Mouse (Mus musculus) CH12.LX (cell line): ENCODE measurements around the gene Osbpl3. TPM values are rescaled to one million over a fixed set of nuclear protein-coding genes. Genes with fewer than 3 reads are reported as not detected.

Source experiments
- DNase-seq: peaks from one replicate; pipeline ENCODE4 v3.0.0-alpha.2; 2013; ENCODE audit errors: extremely low read depth
- H3K27ac ChIP-seq: 2 replicates; pipeline ENCODE4 v1.5.1; 2012; ENCODE audit warnings: low read depth, mild to moderate bottlenecking, control low read depth, moderate library complexity; ENCODE audit not compliant: insufficient read depth
- H3K27me3 ChIP-seq: replicated peaks from 2 replicates; pipeline ENCODE3; 2012; ENCODE audit warnings: inconsistent platforms
- H3K36me3 ChIP-seq, 2 experiments: replicated peaks in 1 of 2; 2 replicates each; pipeline versions ENCODE3 to v1.6.1; 2012; ENCODE audit warnings: inconsistent platforms in 1 of 2, low read length in 1 of 2, mild to moderate bottlenecking in 1 of 2, mixed read lengths in 1 of 2, moderate library complexity in 1 of 2; ENCODE audit not compliant: control insufficient read depth in 1 of 2, insufficient read depth in 1 of 2
- H3K4me1 ChIP-seq, 2 experiments: 2 replicates each; pipeline ENCODE4 v1.6.1; 2012; ENCODE audit warnings: inconsistent platforms in 1 of 2, moderate library complexity in 1 of 2; ENCODE audit not compliant: insufficient read depth in 2 of 2, control insufficient read depth in 1 of 2
- H3K4me2 ChIP-seq: 2 replicates; pipeline ENCODE4 v1.6.1; 2012; ENCODE audit warnings: low read depth, mild to moderate bottlenecking, control low read depth; ENCODE audit not compliant: poor library complexity, insufficient read depth, severe bottlenecking
- H3K4me3 ChIP-seq, 3 experiments: fragments of 150-350 bp in 1 of 3; sonication (generic) in 1 of 3; replicated peaks in 1 of 3; 2 replicates each; pipeline versions ENCODE3 to v1.5.1; 2011 to 2012; ENCODE audit warnings: low read depth in 2 of 3, low read length in 2 of 3, mild to moderate bottlenecking in 2 of 3, moderate library complexity in 2 of 3, control low read depth in 1 of 3, improper control_type of control experiment in 1 of 3, inconsistent platforms in 1 of 3, mixed read lengths in 1 of 3; ENCODE audit not compliant: poor library complexity in 1 of 3
- H3K79me2 ChIP-seq: replicated peaks from 2 replicates; pipeline ENCODE4 v1.6.1; 2012; ENCODE audit warnings: mild to moderate bottlenecking, moderate library complexity; ENCODE audit not compliant: control insufficient read depth, poor library complexity, insufficient read depth, severe bottlenecking; ENCODE audit errors: extremely low read depth
- H3K9ac ChIP-seq: 2 replicates; pipeline ENCODE4 v1.6.1; 2012; ENCODE audit warnings: low read depth, mild to moderate bottlenecking, control low read depth, moderate library complexity; ENCODE audit not compliant: insufficient read depth
- H3K9me3 ChIP-seq: replicated peaks from 2 replicates; pipeline ENCODE3; 2012; ENCODE audit warnings: low read length, inconsistent platforms, mixed read lengths
- CHD1 ChIP-seq: IDR thresholded peaks from 2 replicates; pipeline ENCODE4 v1.6.1; 2012; ENCODE audit warnings: low read depth, low read length, improper control_type of control experiment, inconsistent platforms
- CTCF ChIP-seq, 2 experiments: IDR thresholded peaks in 1 of 2; conservative IDR thresholded peaks in 1 of 2; 2 replicates each; pipeline ENCODE4 v1.5.1; 2011 to 2012; ENCODE audit warnings: low read depth in 2 of 2, low read length in 2 of 2, improper control_type of control experiment in 1 of 2, inconsistent platforms in 1 of 2, mild to moderate bottlenecking in 1 of 2, moderate library complexity in 1 of 2
- ETS1 ChIP-seq: conservative IDR thresholded peaks from 2 replicates; pipeline ENCODE4 v1.6.1; 2012; ENCODE audit warnings: low read depth, mild to moderate bottlenecking, inconsistent platforms, low read length, improper control_type of control experiment, moderate library complexity
- IRF4 ChIP-seq: IDR thresholded peaks from 2 replicates; pipeline ENCODE4 v1.6.1; 2014; ENCODE audit warnings: low read depth, mild to moderate bottlenecking, inconsistent platforms, low read length, improper control_type of control experiment
- JUN ChIP-seq: IDR thresholded peaks from 2 replicates; pipeline ENCODE4 v1.6.1; 2011; ENCODE audit warnings: low read depth, mild to moderate bottlenecking, low read length, improper control_type of control experiment, moderate library complexity; ENCODE audit not compliant: insufficient read depth
- JUND ChIP-seq: conservative IDR thresholded peaks from 2 replicates; pipeline ENCODE4 v1.6.1; 2011; ENCODE audit warnings: low read depth, low read length, improper control_type of control experiment
- KAT2A ChIP-seq: IDR thresholded peaks from 2 replicates; pipeline ENCODE4 v1.6.1; 2012; ENCODE audit warnings: low read length, improper control_type of control experiment, inconsistent platforms; ENCODE audit not compliant: insufficient replicate concordance
- MAFK ChIP-seq: IDR thresholded peaks from 2 replicates; pipeline ENCODE4 v1.6.1; 2011; ENCODE audit warnings: low read length, improper control_type of control experiment; ENCODE audit not compliant: insufficient replicate concordance
- MAX ChIP-seq: IDR thresholded peaks from 2 replicates; pipeline ENCODE4 v1.6.1; 2011; ENCODE audit warnings: low read length, improper control_type of control experiment
- MAZ ChIP-seq: IDR thresholded peaks from 2 replicates; pipeline ENCODE4 v1.6.1; 2012; ENCODE audit warnings: low read depth, mild to moderate bottlenecking, inconsistent platforms, low read length, improper control_type of control experiment, moderate library complexity
- MEF2A ChIP-seq: IDR thresholded peaks from 2 replicates; pipeline ENCODE4 v1.6.1; 2014; ENCODE audit warnings: low read depth, mild to moderate bottlenecking, inconsistent platforms, low read length, improper control_type of control experiment, borderline replicate concordance
- MXI1 ChIP-seq: IDR thresholded peaks from 2 replicates; pipeline ENCODE4 v1.6.1; 2011; ENCODE audit warnings: mild to moderate bottlenecking, low read depth, low read length, improper control_type of control experiment
- MYC ChIP-seq: IDR thresholded peaks from 2 replicates; pipeline ENCODE4 v1.6.1; 2011; ENCODE audit warnings: low read depth, mild to moderate bottlenecking, improper control_type of control experiment, low read length
- NRF1 ChIP-seq: IDR thresholded peaks from 2 replicates; pipeline ENCODE4 v1.6.1; 2014; ENCODE audit warnings: low read depth, mild to moderate bottlenecking, inconsistent platforms, low read length, improper control_type of control experiment, moderate library complexity
- POLR2A ChIP-seq: IDR thresholded peaks from 2 replicates; pipeline ENCODE4 v1.6.1; 2011; ENCODE audit warnings: low read depth, mild to moderate bottlenecking, improper control_type of control experiment, low read length
- RAD21 ChIP-seq: IDR thresholded peaks from 2 replicates; pipeline ENCODE4 v1.6.1; 2011; ENCODE audit warnings: low read depth, mild to moderate bottlenecking, low read length, improper control_type of control experiment, moderate library complexity
- RCOR1 ChIP-seq: conservative IDR thresholded peaks from 2 replicates; pipeline ENCODE4 v1.6.1; 2012; ENCODE audit warnings: low read depth, mild to moderate bottlenecking, inconsistent platforms, low read length, improper control_type of control experiment
- SMC3 ChIP-seq: IDR thresholded peaks from 2 replicates; pipeline ENCODE4 v1.6.1; 2011; ENCODE audit warnings: low read depth, low read length, improper control_type of control experiment
- TBP ChIP-seq: conservative IDR thresholded peaks from 2 replicates; pipeline ENCODE4 v1.6.1; 2011; ENCODE audit warnings: low read depth, low read length, improper control_type of control experiment
- UBTF ChIP-seq: IDR thresholded peaks from 2 replicates; pipeline ENCODE4 v1.6.1; 2012; ENCODE audit warnings: low read depth, mild to moderate bottlenecking, inconsistent platforms, low read length, improper control_type of control experiment, moderate library complexity
- USF1 ChIP-seq: IDR thresholded peaks from 2 replicates; pipeline ENCODE4 v1.6.1; 2014; ENCODE audit warnings: low read depth, mild to moderate bottlenecking, inconsistent platforms, low read length, improper control_type of control experiment
- ZKSCAN1 ChIP-seq: IDR thresholded peaks from 2 replicates; pipeline ENCODE4 v1.6.1; 2012; ENCODE audit warnings: low read depth, inconsistent platforms, low read length, improper control_type of control experiment, borderline replicate concordance
- ZMIZ1 ChIP-seq: IDR thresholded peaks from 2 replicates; pipeline ENCODE4 v1.6.1; 2012; ENCODE audit warnings: low read depth, mild to moderate bottlenecking, inconsistent platforms, low read length, improper control_type of control experiment
- ZNF384 ChIP-seq: IDR thresholded peaks from 2 replicates; pipeline ENCODE4 v1.6.1; 2012; ENCODE audit warnings: low read depth, low read length, improper control_type of control experiment, inconsistent platforms
- dilution Hi-C: fragments of 300-500 bp; cut with MboI; formaldehyde crosslinking; loops from 2 replicates; pipeline ENCODE4 v1.14.3; 2020; ENCODE audit warnings: low sequenced_read_pairs; ENCODE audit not compliant: extremely low pct_unique_long_range_greater_than_20kb, extremely low pct_ligation_motif_present
- in situ Hi-C: fragments of 300-500 bp; cut with MboI; formaldehyde crosslinking; loops from 3 replicates; pipeline ENCODE4 v1.14.3; 2019; ENCODE audit warnings: low sequenced_read_pairs, low pct_ligation_motif_present, low pct_unique_long_range_greater_than_20kb, mixed read lengths
- polyA plus RNA-seq: library from polyadenylated mRNA; unstranded; fragments of >175 nt; gene quantifications from 2 replicates; pipeline ENCODE4 v1.2.1, GENCODE M21; 2012; ENCODE audit warnings: low read depth; ENCODE audit not compliant: insufficient read length
- total RNA-seq, 2 experiments: library from RNA; depleted of rRNA; stranded (reverse); fragments of 300-350 nt in 1 of 2; fragments of >200 nt in 1 of 2; gene quantifications; 2 replicates each; pipeline ENCODE4 v1.2.3; 2012 to 2014

Osbpl3 gene
- total and polyA plus RNA-seq, 3 experiments: 2.2 to 8.1 (median 3.5) TPM

GRCm38 (mm10) chr6:50504711-50505110 is 48.7 kb upstream of the Osbpl3 start:
- no peak overlapping the region for H3K4me3 ChIP-seq
- dilution Hi-C loops: no loop called here
- no peaks in the 10 kb centered on the region for H3K4me1 ChIP-seq
- H3K4me2 ChIP-seq: no peak overlapping the region
- H3K9ac ChIP-seq: no peak overlapping the region
- no peak overlapping the region for H3K27ac ChIP-seq
- no peak for DNase-seq
- in situ Hi-C loops: no loop called here
- no peaks in the 10 kb centered on the region for H3K79me2 ChIP-seq
- TF ChIP-seq MYC (no peak), MAX (no peak), USF1 (no peak), RAD21 (no peak), TBP (no peak), CHD1 (no peak), MAFK (no peak), NRF1 (no peak)
- H3K9me3 ChIP-seq: no peaks in the 10 kb centered on the region
- H3K27me3 ChIP-seq: peaks cover 13% of the 10 kb centered on the region
- no peaks in the 10 kb centered on the region for H3K36me3 ChIP-seq

- Histone ChIP-seq H3K79me2 (no peaks in the 10 kb centered on the region), H3K9ac (no peak overlapping the region), H3K27ac (no peak overlapping the region)
- no peak for DNase-seq
- in situ Hi-C loops (no loop called here), dilution Hi-C loops (no loop called here)
- TF ChIP-seq JUN (no peak), POLR2A (no peak), UBTF (no peak), RCOR1 (no peak), ZMIZ1 (no peak), MAZ (no peak), MXI1 (no peak), ZKSCAN1 (no peak), MEF2A (no peak), CTCF (conservative IDR thresholded peaks at IDR 0.05 in 1 of 2, IDR thresholded peaks at IDR 0.05 in 1 of 2; ENCODE audit: low read depth in 2 of 2, low read length in 2 of 2) (no peak), ZNF384 (no peak), TBP (no peak), SMC3 (no peak), IRF4 (no peak), ETS1 (no peak), JUND (no peak), KAT2A (no peak)
- TF ChIP-seq, all 38 proteins: peak for 0
- no peak overlapping the region for H3K4me3 ChIP-seq
- no peaks in the 10 kb centered on the region for H3K36me3 ChIP-seq
- H3K27me3 ChIP-seq: peaks cover 17% of the 10 kb centered on the region
- no peak overlapping the region for H3K4me2 ChIP-seq
- H3K4me1 ChIP-seq: no peaks in the 10 kb centered on the region
- no peaks in the 10 kb centered on the region for H3K9me3 ChIP-seq
Measured at GRCm38 (mm10) chr6:50503779-50504178, 47.8 kb upstream of the Osbpl3 start.
